Mouse (Mus musculus) kidney, adult 2 months (tissue): ENCODE data around the gene Rap2a.

Source experiments
- CTCF ChIP-seq: fragments of 200-500 bp; conservative IDR thresholded peaks from 2 replicates; pipeline ENCODE4 v1.5.1; 2011; ENCODE audit warnings: low read depth, mild to moderate bottlenecking, control low read depth, low read length, moderate library complexity, mixed read lengths; ENCODE audit not compliant: insufficient read depth, insufficient read length
- POLR2A ChIP-seq: fragments of 200-500 bp; IDR thresholded peaks from one replicate; pipeline ENCODE4 v1.6.1; 2011; ENCODE audit warnings: low read depth, low read length, control low read depth

DNA sequence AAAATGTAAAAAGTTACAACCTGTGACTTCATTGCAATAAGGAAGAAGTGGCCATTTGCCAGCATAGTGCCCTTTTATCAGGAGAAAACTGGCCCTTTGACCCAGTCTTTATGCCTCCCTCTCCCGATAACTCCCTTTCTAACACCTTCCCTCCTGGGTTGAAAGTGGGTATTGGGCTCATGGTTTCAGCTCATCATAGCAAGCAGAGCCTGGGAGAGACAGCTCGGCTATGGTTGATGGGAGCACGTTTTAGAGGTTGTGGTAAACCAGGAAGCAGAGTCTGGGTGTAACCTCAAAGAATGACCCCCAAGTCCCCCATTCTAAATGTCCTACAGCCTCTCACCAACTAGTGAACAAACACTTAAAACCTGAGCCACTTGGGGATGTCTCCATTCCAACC, 64.7 kb downstream of the Rap2a start:
- no peak for TF ChIP-seq POLR2A
- TF ChIP-seq CTCF = no peak
